Mouse (Mus musculus): Measurements from ENCODE around the gene Aqp8. TPM values are rescaled to one million over a fixed set of nuclear protein-coding genes. Genes with fewer than 3 reads are reported as not detected.

Aqp8 gene
- total RNA-seq, 2 experiments from 2014 or later = not detected

- no peak for DNase-seq (ENCODE audit: extremely low spot score in 1 of 2, low spot score in 1 of 2)
Observed at GRCm38 (mm10) chr7:123467961-123468360, 5.9 kb downstream of the Aqp8 start.

GRCm38 (mm10) chr7:123487703-123488102 lies 25.6 kb downstream of the Aqp8 start:
- DNase-seq (ENCODE audit: extremely low spot score in 1 of 2, low spot score in 1 of 2) = no peak

GRCm38 (mm10) chr7:123499481-123500238 lies 37.6 kb downstream of the Aqp8 start:
- DNase-seq (ENCODE audit: extremely low spot score in 1 of 2, low spot score in 1 of 2) = no peak

- peak; percentile 84 to 85 for DNase-seq (ENCODE audit: extremely low spot score in 1 of 2, low spot score in 1 of 2)
Observed at GRCm38 (mm10) chr7:123500239-123501219, 38.4 kb downstream of the Aqp8 start, which contains the start of gene Zkscan2. Gene Zkscan2, minus strand, starts transcription at chr7:123500449.

- DNase-seq (ENCODE audit: extremely low spot score in 1 of 2, low spot score in 1 of 2) = no peak
Observed at GRCm38 (mm10) chr7:123503358-123503757, 41.3 kb downstream of the Aqp8 start.

- DNase-seq (ENCODE audit: extremely low spot score in 1 of 2, low spot score in 1 of 2) = no peak
Observed at GRCm38 (mm10) chr7:123507946-123508345, 45.9 kb downstream of the Aqp8 start.

Other genes starting within 250 kb of the Aqp8 start
- gene Slc5a11, start 247.5 kb upstream of the Aqp8 start, total RNA-seq (2021) = under 1 TPM in 1 of 2 experiments, not detected in 1; 0.20 TPM
- gene Lcmt1, start 92.5 kb upstream of the Aqp8 start, total RNA-seq (2021) = 10 to 100 TPM; 86.5 to 92.1 TPM
- gene Arhgap17, start 92.4 kb upstream of the Aqp8 start, total RNA-seq (2021) = 10 to 100 TPM; 22.8 to 32.6 TPM
- 10 to 100 TPM; 14.2 to 25.9 TPM for gene Zkscan2, start 38.2 kb downstream of the Aqp8 start, total RNA-seq (2021)

Data from layer of hippocampus, postnatal 25 days (tissue).